Mouse (Mus musculus): Measurements from ENCODE around the gene Dapp1.
"Not testable (repeated sequence)": the region's sequence is repeated elsewhere in the genome, so short reads cannot be mapped to it uniquely, and the experiment has no call there.

Dapp1 gene

GRCm38 (mm10) chr3:137918932-137919311 lies 62.4 kb downstream of the Dapp1 start:
- DNase-seq (ENCODE audit: low spot score), result no peak

DNA sequence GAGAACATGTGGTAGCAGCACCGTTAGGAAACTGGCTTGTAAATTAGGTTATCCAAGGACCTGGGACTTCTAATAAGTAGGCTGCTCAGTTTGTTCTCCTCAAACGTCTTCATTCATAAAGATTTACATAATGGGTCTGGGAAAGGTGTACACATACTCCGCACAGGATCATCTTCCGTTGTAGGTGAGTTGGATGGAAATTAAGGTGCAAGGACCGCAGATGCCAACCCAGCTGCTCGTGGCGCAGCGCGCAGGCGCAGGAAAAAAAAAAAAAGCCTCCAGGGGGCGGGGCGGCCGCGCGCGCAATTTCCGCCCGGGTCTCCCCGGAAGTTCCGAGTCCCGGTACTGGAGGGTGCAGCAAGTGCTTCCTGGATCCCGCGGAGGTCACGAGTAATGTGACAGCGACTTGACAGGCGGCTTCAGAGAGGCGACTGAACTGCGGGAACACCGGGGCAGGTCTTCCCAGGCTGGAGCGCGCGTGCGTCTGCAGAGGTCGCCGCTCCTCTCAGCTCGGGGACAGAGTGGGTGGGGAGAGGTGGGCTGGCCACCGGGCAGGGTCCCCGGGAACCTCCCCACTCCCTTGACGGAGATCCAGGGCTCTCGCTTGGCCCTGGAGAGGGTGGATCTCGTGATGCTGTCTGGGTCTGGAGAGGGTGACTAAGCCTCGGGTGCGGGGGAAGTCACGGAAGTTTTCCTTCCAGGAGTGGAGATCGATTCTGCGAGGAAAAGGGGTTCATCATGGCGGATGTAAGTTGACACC lies 63.0 kb downstream of the Dapp1 start, which contains the start of gene Lamtor3:
Gene Lamtor3, plus strand, starts transcription at position 335 of the 760 bp plus-strand sequence.
- peak; percentile 47 for DNase-seq (ENCODE audit: low spot score)

DNA sequence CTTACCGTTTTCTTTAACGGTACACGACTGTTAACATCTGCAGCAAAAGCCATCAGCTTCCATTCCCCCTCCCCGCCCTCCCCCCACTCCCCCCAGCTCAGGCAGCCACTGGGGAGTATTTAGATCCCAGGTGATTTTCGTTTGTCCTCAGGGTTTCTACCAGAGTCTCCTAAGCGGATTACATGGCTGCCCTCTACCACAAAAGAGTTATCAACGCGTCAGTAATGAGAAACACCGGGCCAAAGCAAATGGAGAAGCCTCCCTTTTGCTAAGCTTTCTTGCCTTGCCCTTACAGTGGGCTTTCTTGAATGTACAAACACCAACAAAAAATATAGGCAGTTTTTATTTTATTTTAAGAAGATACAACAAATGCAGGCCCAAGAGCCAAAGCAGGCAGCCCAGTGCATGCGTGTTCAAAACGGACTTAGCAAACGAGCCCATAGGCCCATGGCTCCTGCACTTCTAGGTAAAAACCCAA lies 63.6 kb downstream of the Dapp1 start:
- no peak for DNase-seq (ENCODE audit: low spot score)

DNA sequence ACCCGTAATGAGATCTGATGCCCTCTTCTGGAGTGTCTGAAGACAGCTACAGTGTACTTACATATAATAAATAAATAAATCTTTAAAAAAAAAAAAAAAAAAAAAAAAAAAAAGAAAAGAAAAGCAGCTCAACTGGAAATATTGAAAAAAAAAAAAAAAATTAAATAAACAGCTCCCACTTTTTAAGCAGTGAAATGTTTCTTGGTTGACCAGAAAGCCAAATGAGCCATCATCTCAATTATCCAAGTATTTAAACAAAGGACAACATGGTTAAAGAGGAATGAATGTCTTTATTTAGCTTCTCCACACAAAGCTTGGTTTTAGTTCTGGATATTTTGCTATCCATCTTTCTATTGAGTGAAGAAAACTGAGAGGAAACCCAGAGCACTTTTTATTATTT lies 66.8 kb downstream of the Dapp1 start:
- DNase-seq (ENCODE audit: low spot score), result not testable (repeated sequence)

- DNase-seq (ENCODE audit: low spot score), result no peak
These were observed 68.3 kb downstream of the Dapp1 start for GRCm38 (mm10) chr3:137913093-137913492.

- no peak for DNase-seq (ENCODE audit: low spot score)
These were observed 81.2 kb downstream of the Dapp1 start for GRCm38 (mm10) chr3:137900149-137900548.

DNA sequence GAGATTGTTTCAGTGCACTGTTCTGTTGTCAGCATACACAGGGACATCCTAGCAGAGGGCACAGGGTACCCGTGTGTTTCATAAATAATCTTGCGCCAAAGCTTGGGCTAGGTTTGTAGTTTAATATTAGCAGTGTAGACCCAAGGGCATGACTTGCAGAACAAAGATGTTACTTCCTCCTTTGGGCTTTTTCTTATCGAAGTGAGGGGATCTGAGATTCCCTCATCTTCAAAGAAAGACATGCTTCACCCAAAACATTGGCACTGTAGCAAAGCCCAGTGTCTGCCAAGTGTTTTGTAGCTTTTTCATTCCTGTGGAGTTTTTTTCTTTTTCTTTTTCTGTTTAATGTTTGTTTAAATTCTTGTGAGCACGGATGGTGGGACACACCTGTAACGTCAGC lies 83.7 kb downstream of the Dapp1 start:
- no peak for DNase-seq (ENCODE audit: low spot score)

GRCm38 (mm10) chr3:137896867-137897266 lies 84.5 kb downstream of the Dapp1 start:
- no peak for DNase-seq (ENCODE audit: low spot score)

GRCm38 (mm10) chr3:137896386-137896785 lies 85.0 kb downstream of the Dapp1 start:
- DNase-seq (ENCODE audit: low spot score), result no peak

DNA sequence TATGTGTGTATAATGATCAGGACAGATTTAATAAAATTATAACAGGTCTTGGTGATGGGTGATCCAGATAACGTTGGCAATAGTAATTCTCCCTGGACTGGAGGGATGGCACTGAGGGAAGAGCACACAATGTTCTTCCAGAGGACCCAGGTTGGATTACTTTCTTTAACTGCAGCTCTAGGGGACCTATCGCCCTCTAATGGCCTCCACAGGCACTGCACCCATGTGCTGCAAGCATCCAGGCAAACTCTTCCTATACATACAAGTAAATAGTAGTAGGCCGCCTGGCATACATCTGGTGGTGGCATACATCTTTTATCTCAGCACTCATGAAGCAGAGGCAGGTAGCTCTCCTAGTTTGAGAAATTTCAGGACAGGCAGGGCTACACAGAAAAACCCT lies 86.1 kb downstream of the Dapp1 start:
- DNase-seq (ENCODE audit: low spot score), result no peak

GRCm38 (mm10) chr3:137893789-137894188 lies 87.6 kb downstream of the Dapp1 start:
- no peak for DNase-seq (ENCODE audit: low spot score)

DNA sequence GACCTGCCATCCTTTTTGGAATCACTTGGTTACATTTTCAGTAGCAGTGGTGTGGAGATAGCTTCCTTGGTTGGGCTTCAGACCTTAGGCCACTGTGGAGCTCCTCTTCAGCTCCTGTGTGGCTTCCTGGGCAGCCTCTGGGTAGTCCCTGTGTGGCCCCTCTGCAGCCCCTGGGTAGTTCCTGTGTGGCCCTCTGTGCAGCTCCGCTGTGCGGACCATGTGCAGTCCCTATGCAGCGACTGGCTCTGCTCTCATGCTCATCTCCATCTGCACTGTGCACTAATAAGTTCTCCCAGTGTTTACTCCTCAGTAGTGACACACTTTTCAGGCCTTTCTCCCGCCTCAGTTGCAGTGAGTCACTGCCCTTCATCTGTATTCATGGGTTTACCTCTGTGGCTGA lies 89.2 kb downstream of the Dapp1 start:
- no peak for DNase-seq (ENCODE audit: low spot score)

GRCm38 (mm10) chr3:137891089-137891488 lies 90.3 kb downstream of the Dapp1 start:
- DNase-seq (ENCODE audit: low spot score), result no peak

DNA sequence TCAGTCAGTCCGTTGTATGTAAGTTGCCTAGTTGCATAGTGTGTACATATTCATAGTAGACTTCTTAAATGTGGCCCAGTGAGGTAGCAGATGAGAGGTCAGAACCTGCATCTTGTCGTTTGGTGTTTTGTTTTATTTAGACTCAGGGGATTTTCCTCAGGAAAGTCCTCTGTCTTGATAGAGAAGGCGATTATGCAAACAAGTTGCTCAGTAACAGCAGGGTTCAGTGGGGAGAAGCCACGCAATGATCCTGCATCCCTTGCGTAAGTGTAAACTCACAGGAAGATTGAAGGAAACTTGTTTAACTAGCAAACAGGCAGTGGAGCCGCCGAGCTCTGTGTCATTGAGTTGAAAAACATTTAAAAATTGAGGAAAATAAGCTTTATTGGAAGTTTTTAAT lies 93.4 kb downstream of the Dapp1 start:
- no peak for DNase-seq (ENCODE audit: low spot score)

GRCm38 (mm10) chr3:137881093-137881492 lies 100.3 kb downstream of the Dapp1 start:
- no peak for DNase-seq (ENCODE audit: low spot score)
